Mouse (Mus musculus) testis, adult 2 months (tissue): ENCODE measurements around the gene Rgs3.

Experiments
- CTCF ChIP-seq: fragments of 200-500 bp; IDR thresholded peaks from 2 replicates; pipeline ENCODE4 v1.5.1; 2012; ENCODE audit warnings: low read depth, mild to moderate bottlenecking, inconsistent platforms, low read length, moderate library complexity; ENCODE audit not compliant: control insufficient read depth, insufficient read depth, insufficient replicate concordance
- POLR2A ChIP-seq: fragments of 200-500 bp; IDR thresholded peaks from 2 replicates; pipeline ENCODE4 v1.6.1; 2012; ENCODE audit warnings: low read depth, mild to moderate bottlenecking, inconsistent platforms, low read length, moderate library complexity; ENCODE audit not compliant: control insufficient read depth

DNA sequence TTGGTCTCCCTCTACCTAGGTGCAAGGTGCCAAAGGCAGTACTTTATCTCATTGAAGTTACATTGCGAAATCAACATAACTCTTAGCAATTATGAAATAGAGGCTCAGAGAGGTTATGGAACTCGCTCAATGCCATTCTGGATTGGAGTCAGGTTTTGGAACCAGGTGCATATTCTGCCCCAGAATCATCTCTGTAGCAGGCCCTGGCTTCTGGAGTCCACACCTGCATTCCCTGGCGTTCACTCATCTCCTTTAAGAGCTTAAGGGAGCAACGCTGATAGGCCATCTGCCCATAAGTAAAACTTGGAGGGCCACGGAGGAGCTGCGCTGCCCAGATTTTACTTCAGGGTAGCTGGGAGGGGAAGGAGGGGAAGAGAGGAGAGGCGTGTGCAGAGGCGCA, 42.6 kb upstream of the Rgs3 start:
- TF ChIP-seq CTCF (no peak), POLR2A (no peak)
